Comparison of ENCODE assay signal across 13 mouse cellular contexts in genomic region chr7:79193936-79194335, GRCm38 (mm10). TPM values are rescaled to one million over a fixed set of nuclear protein-coding genes. Genes with fewer than 3 reads are reported as not detected.
A peak's percentile ranks its signal among the peaks of the same experiment; 100 is the strongest.
DNase-seq lines count a peak whose midpoint lies in the region; ATAC-seq and TF ChIP-seq lines count a peak whose summit lies in the region.
"Had no signal": no experiment of that assay in that cellular context is flagged by ENCODE, and none has a peak within 500 bp of the region (broad histone marks: within the 10 kb centered on the region; RNA-seq: fewer than 3 reads in every experiment).

No protein-coding gene starts in this region.

- H3K9ac ChIP-seq in hindbrain, embryonic 13.5 days: no peak overlapping the region
- H3K9ac ChIP-seq in midbrain, embryonic 16.5 days (ENCODE audit: low read depth, low read length): no peak overlapping the region
- no peak overlapping the region for H3K9ac ChIP-seq in midbrain, embryonic 11.5 days (ENCODE audit: low read length)
- no peak overlapping the region for H3K9ac ChIP-seq in hindbrain, postnatal 0 days (replicated peaks; ENCODE audit: low read length)
- H3K9ac ChIP-seq: liver, embryonic 12.5 days; lung, embryonic 14.5 days had no signal

- H3K4me3 ChIP-seq in hindbrain, embryonic 13.5 days: no peak overlapping the region
- no peak overlapping the region for H3K4me3 ChIP-seq in hindbrain, embryonic 10.5 days
- no peak overlapping the region for H3K4me3 ChIP-seq in midbrain, embryonic 16.5 days (ENCODE audit: low read depth, low read length)
- H3K4me3 ChIP-seq in midbrain, embryonic 11.5 days (ENCODE audit: low read depth, low read length): no peak overlapping the region
- no peak overlapping the region for H3K4me3 ChIP-seq in hindbrain, postnatal 0 days (ENCODE audit: low read length)
- H3K4me3 ChIP-seq: liver, embryonic 12.5 days had no signal

- H3K4me2 ChIP-seq in hindbrain, embryonic 13.5 days: no peak overlapping the region
- no peak overlapping the region for H3K4me2 ChIP-seq in midbrain, embryonic 16.5 days (ENCODE audit: low read length)
- H3K4me2 ChIP-seq in midbrain, embryonic 11.5 days: no peak overlapping the region
- H3K4me2 ChIP-seq in hindbrain, postnatal 0 days (ENCODE audit: low read depth, low read length): no peak overlapping the region
- H3K4me2 ChIP-seq: liver, embryonic 12.5 days; lung, embryonic 14.5 days had no signal

- no peaks in the 10 kb centered on the region for H3K9me3 ChIP-seq in hindbrain, embryonic 13.5 days
- H3K9me3 ChIP-seq in hindbrain, embryonic 10.5 days: no peaks in the 10 kb centered on the region
- no peaks in the 10 kb centered on the region for H3K9me3 ChIP-seq in midbrain, embryonic 16.5 days (replicated peaks; ENCODE audit: control insufficient read depth, low read length, poor library complexity, severe bottlenecking)
- no peaks in the 10 kb centered on the region for H3K9me3 ChIP-seq in midbrain, embryonic 11.5 days (ENCODE audit: control insufficient read depth, low read length)
- no peaks in the 10 kb centered on the region for H3K9me3 ChIP-seq in hindbrain, postnatal 0 days (ENCODE audit: low read length)
- H3K9me3 ChIP-seq: liver, embryonic 12.5 days had no signal

- H3K4me1 ChIP-seq in hindbrain, embryonic 13.5 days (replicated peaks): peaks cover 30% of the 10 kb centered on the region
- H3K4me1 ChIP-seq in hindbrain, embryonic 10.5 days (replicated peaks): peaks cover 28% of the 10 kb centered on the region
- peaks cover 9% of the 10 kb centered on the region for H3K4me1 ChIP-seq in midbrain, embryonic 16.5 days (ENCODE audit: control insufficient read depth, insufficient read depth, low read length)
- H3K4me1 ChIP-seq in midbrain, embryonic 11.5 days (ENCODE audit: control insufficient read depth, insufficient read depth, low read length): no peaks in the 10 kb centered on the region
- 0 out of 2 replicates have a peak, but pooled peaks cover 4% of the 10 kb centered on the region for H3K4me1 ChIP-seq in hindbrain, postnatal 0 days (ENCODE audit: insufficient read depth, low read length)

- no peak for DNase-seq in hindbrain, embryonic 10.5 days (ENCODE audit: low spot score)
- no peak for DNase-seq in midbrain, embryonic 11.5 days (ENCODE audit: low spot score, missing footprints)
- DNase-seq in hindbrain, postnatal 0 days (ENCODE audit: low spot score): no peak
- DNase-seq in adrenal gland, adult 2 months: no peak
- DNase-seq in spleen, adult 12 weeks (ENCODE audit: low spot score): no peak
- DNase-seq: heart, postnatal 10 days; lung, embryonic 14.5 days; thymus, adult 18-20 months had no signal

- 75% methylated on average over 5 of the region's 5 CpGs for WGBS in hindbrain, embryonic 13.5 days
- 75% methylated on average over 5 of the region's 5 CpGs for WGBS in hindbrain, embryonic 10.5 days
- 81% methylated on average over 5 of the region's 5 CpGs for WGBS in midbrain, embryonic 16.5 days
- 80% methylated on average over 5 of the region's 5 CpGs for WGBS in midbrain, embryonic 11.5 days
- WGBS in hindbrain, postnatal 0 days: 65% methylated on average over 5 of the region's 5 CpGs

- H3K27ac ChIP-seq in hindbrain, embryonic 13.5 days: peak overlapping the region; percentile 80
- no peak overlapping the region for H3K27ac ChIP-seq in hindbrain, embryonic 10.5 days
- H3K27ac ChIP-seq in midbrain, embryonic 16.5 days (ENCODE audit: low read length): peak overlapping the region; percentile 77
- no peak overlapping the region for H3K27ac ChIP-seq in midbrain, embryonic 11.5 days (ENCODE audit: low read depth, low read length)
- H3K27ac ChIP-seq in hindbrain, postnatal 0 days: peak overlapping the region; percentile 59; the same call in 1 of the 2 replicates
- H3K27ac ChIP-seq: liver, embryonic 12.5 days had no signal

- H3K36me3 ChIP-seq in hindbrain, embryonic 13.5 days: no peaks in the 10 kb centered on the region
- H3K36me3 ChIP-seq in hindbrain, embryonic 10.5 days: no peaks in the 10 kb centered on the region
- no peaks in the 10 kb centered on the region for H3K36me3 ChIP-seq in midbrain, embryonic 16.5 days (ENCODE audit: control insufficient read depth, insufficient read depth, low read length)
- H3K36me3 ChIP-seq in midbrain, embryonic 11.5 days (ENCODE audit: control insufficient read depth, insufficient read depth, low read length): no peaks in the 10 kb centered on the region
- H3K36me3 ChIP-seq in hindbrain, postnatal 0 days (ENCODE audit: insufficient read depth, low read length): no peaks in the 10 kb centered on the region
- H3K36me3 ChIP-seq: liver, embryonic 12.5 days had no signal

- no peak for ATAC-seq in hindbrain, embryonic 13.5 days (ENCODE audit: low FRiP score)
- no peak for ATAC-seq in midbrain, embryonic 16.5 days
- no peak for ATAC-seq in midbrain, embryonic 11.5 days (ENCODE audit: low FRiP score)
- no peak for ATAC-seq in hindbrain, postnatal 0 days
- ATAC-seq: activated CD4-positive, CD25-positive, alpha-beta regulatory T cell, adult 4 months; liver, embryonic 12.5 days; Patski had no signal

- H3K27me3 ChIP-seq in hindbrain, embryonic 13.5 days: no peaks in the 10 kb centered on the region
- H3K27me3 ChIP-seq in hindbrain, embryonic 10.5 days (ENCODE audit: insufficient read depth, poor library complexity, severe bottlenecking): peaks cover 3% of the 10 kb centered on the region; the same call in 1 of the 2 replicates
- H3K27me3 ChIP-seq in midbrain, embryonic 16.5 days (ENCODE audit: control insufficient read depth, insufficient read depth, low read depth, low read length): no peaks in the 10 kb centered on the region
- H3K27me3 ChIP-seq in midbrain, embryonic 11.5 days (ENCODE audit: control insufficient read depth, insufficient read depth, low read length): no peaks in the 10 kb centered on the region
- no peaks in the 10 kb centered on the region for H3K27me3 ChIP-seq in hindbrain, postnatal 0 days (ENCODE audit: insufficient read depth, low read length)
- H3K27me3 ChIP-seq: Patski had no signal

- no peak for TF ChIP-seq CTCF in hindbrain, postnatal 0 days (IDR thresholded peaks at IDR 0.05; ENCODE audit: low read depth)

RNA-seq across cellular contexts. Expression of gene Mfge8, which starts 45.1 kb away (rescaled TPM):
- polyA plus RNA-seq in hindbrain, embryonic 13.5 days (2015; fragmentation: Nextera tagmentation; extraction: Ambion mirVana): 86.5 and 97.8 TPM in 2 replicates
- polyA plus RNA-seq in hindbrain, embryonic 10.5 days (2016; fragmentation: Nextera tagmentation; extraction: Ambion mirVana): 98.3 and 105 TPM in 2 replicates
- polyA plus RNA-seq in midbrain, embryonic 16.5 days (2015; fragmentation: Nextera tagmentation; extraction: Ambion mirVana): 132 and 236 TPM in 2 replicates
- 70.6 and 76.9 TPM in 2 replicates for polyA plus RNA-seq in midbrain, embryonic 11.5 days (2014; fragmentation: Nextera tagmentation; extraction: Ambion mirVana)
- total RNA-seq in hindbrain, postnatal 0 days (2014; rRNA removed): 306 and 331 TPM in 2 replicates
- 306 and 345 TPM in 2 replicates for polyA plus RNA-seq in hindbrain, postnatal 0 days (2015; fragmentation: Nextera tagmentation; extraction: Ambion mirVana)
- total RNA-seq in adrenal gland, adult 2 months (2021): 100 to 1,000 TPM; 214 to 349 TPM
- 526 and 669 TPM in 2 replicates for polyA plus RNA-seq in adrenal gland, adult 2 months (2012; rRNA removed)

Comparison
In these comparisons a context has a peak if more than half of its experiments do, and no peak if none do; other contexts are left out.
1. H3K27ac ChIP-seq: peak in hindbrain, embryonic 13.5 days (single experiment), midbrain, embryonic 16.5 days (single experiment) and hindbrain, postnatal 0 days (single experiment); none in hindbrain, embryonic 10.5 days (single experiment) and midbrain, embryonic 11.5 days (single experiment).